Mouse (Mus musculus) cerebellum, adult 2 months (tissue): Measurements from ENCODE around the gene Agbl4.

Experiments
- CTCF ChIP-seq: fragments of 200-500 bp; IDR thresholded peaks from 2 replicates; pipeline ENCODE4 v1.5.1; 2011; ENCODE audit warnings: low read depth, mild to moderate bottlenecking, control low read depth, low read length, moderate library complexity, borderline replicate concordance; ENCODE audit not compliant: insufficient read depth
- POLR2A ChIP-seq: fragments of 200-500 bp; IDR thresholded peaks from 2 replicates; pipeline ENCODE4 v1.6.1; 2011; ENCODE audit warnings: low read length, control low read depth, borderline replicate concordance; ENCODE audit not compliant: insufficient read depth

GRCm38 (mm10) chr4:111467796-111468195 is 1070.3 kb downstream of the Agbl4 start:
- no peak for TF ChIP-seq CTCF
- no peak for TF ChIP-seq POLR2A
